Mouse (Mus musculus) megakaryocyte, adult 5-6 weeks (primary cell): Measurements from ENCODE around the gene Sgcd. TPM values are rescaled to one million over a fixed set of nuclear protein-coding genes. Genes with fewer than 3 reads are reported as not detected.

Source experiments
- ATAC-seq: 2 replicates; pipeline ENCODE4 v1.8.0; 2016; ENCODE audit warnings: mild to moderate bottlenecking, inconsistent platforms; ENCODE audit not compliant: poor library complexity, severe bottlenecking
- total RNA-seq, 2 experiments: library from RNA; stranded (forward) in 1 of 2; stranded (reverse) in 1 of 2; fragments of 153-499, 151-499 nt in 1 of 2; fragments of 221-1000, 200-1000 nt in 1 of 2; gene quantifications; 2 replicates each; pipeline versions ENCODE4 v1.2.3 to v1.2.4; 2015 to 2017

The Sgcd gene
- total RNA-seq, 2 experiments from 2014 or later = not detected

GRCm38 (mm10) chr11:47304702-47305450, 683.9 kb downstream of the Sgcd start:
- ATAC-seq = no peak

GRCm38 (mm10) chr11:47299777-47300176, 689.0 kb downstream of the Sgcd start:
- no peak for ATAC-seq

- no peak for ATAC-seq
Measured at GRCm38 (mm10) chr11:47297805-47298340, 690.9 kb downstream of the Sgcd start.

DNA sequence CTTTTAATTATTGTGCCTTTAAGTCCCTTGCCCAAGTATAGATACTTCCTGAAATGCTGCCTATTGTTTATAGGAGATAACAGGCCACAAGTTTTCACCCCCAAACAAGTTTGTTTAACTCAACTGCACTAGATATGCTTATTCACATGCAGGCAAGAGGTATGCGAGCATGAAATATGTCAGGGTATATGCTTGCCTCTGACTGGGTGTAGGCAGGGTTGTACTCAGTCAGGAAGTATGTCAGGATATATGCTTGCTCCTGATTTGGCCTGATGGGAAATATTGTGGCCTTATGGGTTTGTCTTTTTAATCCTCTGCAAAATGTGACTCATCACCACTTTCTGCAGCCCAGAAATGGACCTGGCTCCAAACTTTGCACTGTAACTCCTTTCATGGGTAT, 694.0 kb downstream of the Sgcd start:
- no peak for ATAC-seq

GRCm38 (mm10) chr11:47276586-47276985, 712.2 kb downstream of the Sgcd start:
- ATAC-seq = no peak

- ATAC-seq = no peak
Measured at GRCm38 (mm10) chr11:47268556-47268955, 720.2 kb downstream of the Sgcd start.

DNA sequence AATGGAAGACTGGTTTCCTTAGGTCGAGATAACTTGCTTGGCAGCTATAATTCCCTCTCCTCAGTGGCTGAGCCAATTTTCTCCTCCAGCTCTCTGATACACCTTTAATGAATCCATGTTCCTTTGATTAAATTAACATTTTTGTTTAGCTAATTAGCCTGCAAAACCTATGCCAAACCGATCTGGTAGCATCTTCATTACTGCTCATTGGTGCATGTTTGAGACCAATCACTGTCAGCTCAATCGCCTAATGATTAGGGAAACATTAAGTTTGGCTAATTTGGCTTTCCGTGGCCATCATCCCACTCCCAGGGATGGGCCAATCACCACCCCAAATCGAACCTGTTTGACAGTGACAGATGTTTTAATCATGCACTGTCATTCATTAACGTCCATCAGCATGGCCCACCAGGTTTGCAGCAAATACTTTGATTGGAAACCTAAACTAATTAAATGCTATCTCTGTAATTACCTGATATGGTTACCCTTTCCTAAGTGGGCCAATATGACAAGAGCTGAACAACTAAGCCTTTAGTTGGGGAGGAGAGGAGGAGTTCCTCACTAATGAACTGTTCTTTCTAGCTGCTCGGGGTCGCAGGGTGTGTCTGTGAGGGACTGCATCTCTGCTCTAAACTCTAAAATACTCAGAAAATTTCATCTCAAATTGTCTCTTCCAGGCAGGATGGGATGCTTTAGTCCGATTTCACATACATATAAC, 724.3 kb downstream of the Sgcd start:
- no peak for ATAC-seq

GRCm38 (mm10) chr11:47250301-47250700, 738.5 kb downstream of the Sgcd start:
- no peak for ATAC-seq

GRCm38 (mm10) chr11:47248345-47248893, 740.4 kb downstream of the Sgcd start:
- no peak for ATAC-seq

DNA sequence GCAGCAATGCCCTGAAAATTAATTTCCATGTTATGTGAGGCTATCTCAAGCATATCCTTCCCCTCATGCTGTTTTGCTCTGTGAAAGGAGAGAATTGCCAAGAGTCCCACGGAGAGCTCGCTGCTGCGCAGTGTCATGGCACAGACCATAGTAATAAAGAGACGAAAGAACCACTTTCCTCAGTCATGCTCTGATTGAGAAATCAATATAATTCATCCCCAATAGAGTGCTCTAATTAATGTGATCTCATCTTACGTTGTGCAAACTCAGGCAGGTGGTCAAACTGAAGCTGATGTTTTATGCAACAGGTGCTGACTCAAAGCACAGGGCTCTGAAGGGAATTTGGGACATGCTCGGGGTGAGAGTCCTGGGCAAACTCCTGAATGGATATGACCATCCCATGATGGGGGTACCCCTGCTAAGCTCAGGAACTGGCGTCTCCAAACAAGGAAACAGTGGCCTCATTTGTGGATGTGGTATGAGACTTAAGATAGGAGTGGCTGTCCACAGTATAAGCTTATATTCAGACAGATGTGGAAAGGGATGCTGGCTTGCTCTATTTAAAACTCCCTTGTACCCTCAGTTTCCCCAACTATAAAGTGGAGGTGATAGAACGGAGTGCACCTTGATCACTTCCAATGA, 740.9 kb downstream of the Sgcd start:
- ATAC-seq = no peak

GRCm38 (mm10) chr11:47242401-47242800, 746.4 kb downstream of the Sgcd start:
- no peak for ATAC-seq

DNA sequence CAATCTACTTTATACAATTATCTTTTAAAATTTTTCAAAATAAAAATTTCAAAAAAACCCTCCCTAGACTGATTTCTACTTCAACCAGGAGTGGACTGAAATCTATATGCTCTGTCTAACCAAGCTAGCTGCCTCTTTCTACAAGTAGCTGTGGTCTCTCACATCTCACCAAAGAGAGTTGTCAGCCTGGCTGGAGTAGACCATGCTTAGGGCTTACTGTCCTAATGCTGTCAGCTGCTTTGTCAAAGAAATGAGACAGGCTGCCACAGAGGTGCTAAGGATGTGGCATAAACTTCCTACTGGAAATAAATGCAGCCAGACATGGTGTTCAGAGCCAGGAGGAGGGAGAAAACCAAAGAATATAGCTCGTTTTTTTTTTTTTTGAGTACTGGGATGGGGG, 760.5 kb downstream of the Sgcd start:
- ATAC-seq = no peak

GRCm38 (mm10) chr11:47224148-47224547, 764.6 kb downstream of the Sgcd start:
- no peak for ATAC-seq

DNA sequence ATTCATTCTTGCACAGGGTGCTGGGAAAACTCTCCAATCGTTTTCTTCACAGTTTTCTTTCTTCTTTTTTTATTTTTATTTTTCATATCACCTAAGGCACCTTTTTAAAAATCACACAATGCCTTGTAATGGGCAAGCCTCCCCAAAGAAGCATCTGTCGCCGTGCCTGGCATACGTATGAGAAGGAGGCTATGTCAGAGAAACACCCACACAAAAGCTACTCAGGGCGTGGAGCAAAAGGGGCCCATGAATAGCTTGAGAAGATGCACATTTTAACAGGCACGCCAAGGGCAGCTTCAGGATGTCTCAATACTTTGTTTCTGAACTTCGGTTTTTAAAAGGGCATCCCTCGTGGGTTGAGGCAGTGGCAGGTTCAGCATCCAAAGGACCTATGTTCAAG, 777.2 kb downstream of the Sgcd start:
- ATAC-seq = no peak

- no peak for ATAC-seq
Measured at GRCm38 (mm10) chr11:47206461-47206860, 782.3 kb downstream of the Sgcd start.

GRCm38 (mm10) chr11:47199106-47199505, 789.7 kb downstream of the Sgcd start:
- no peak for ATAC-seq

- ATAC-seq = no peak
Measured at GRCm38 (mm10) chr11:47188556-47188955, 800.2 kb downstream of the Sgcd start.

- ATAC-seq = no peak
Measured at GRCm38 (mm10) chr11:47174977-47175376, 813.8 kb downstream of the Sgcd start.

DNA sequence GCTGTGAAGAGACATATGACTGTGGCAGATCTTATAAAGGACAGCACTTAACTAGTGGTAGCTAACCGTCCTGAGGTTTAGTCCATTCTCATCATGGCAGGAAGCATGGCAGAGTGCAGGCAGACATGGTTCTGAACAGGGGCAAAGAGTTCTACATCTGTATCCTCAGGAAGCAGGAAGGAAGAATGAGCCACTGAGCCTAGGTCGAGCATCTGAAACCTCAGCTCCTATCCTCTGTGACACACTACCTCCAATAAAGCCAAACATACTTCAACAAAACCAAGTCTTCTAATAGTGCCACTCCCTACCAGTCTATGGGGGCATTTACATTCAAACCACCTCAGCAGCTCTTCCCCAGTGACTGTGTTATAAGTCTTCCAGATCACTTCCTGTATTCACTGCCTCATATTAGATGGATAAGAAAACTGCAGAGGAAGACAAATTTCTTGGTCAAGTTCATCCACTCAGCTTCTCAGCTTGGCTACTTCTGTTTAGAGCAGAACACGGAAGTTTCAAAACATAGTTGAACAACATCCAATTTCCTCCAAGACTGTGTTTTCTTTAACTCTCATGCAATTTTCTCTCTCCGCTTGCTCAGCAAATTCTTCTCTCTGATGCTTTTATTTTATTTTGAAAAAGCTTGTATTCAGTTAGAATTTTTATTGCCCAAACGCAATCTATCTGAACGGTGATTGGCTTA, 817.7 kb downstream of the Sgcd start:
- ATAC-seq = no peak

- ATAC-seq = no peak
Measured at GRCm38 (mm10) chr11:47167376-47167775, 821.4 kb downstream of the Sgcd start.

GRCm38 (mm10) chr11:47158089-47158488, 830.7 kb downstream of the Sgcd start:
- ATAC-seq = no peak
